Mouse (Mus musculus) erythroblast, embryonic 14.5 days (primary cell): ENCODE results near the gene Cryz.

Source experiments
- GATA1 ChIP-seq: IDR thresholded peaks from 2 replicates; pipeline ENCODE4 v1.6.1; 2012; ENCODE audit warnings: low read length, inconsistent platforms, mixed read lengths
- TAL1 ChIP-seq: IDR thresholded peaks from 3 replicates; pipeline ENCODE4 v1.6.1; 2012; ENCODE audit warnings: low read length, inconsistent platforms, mixed read lengths

GRCm38 (mm10) chr3:154602141-154602540, 5.6 kb downstream of the Cryz start:
- TF ChIP-seq TAL1 (no peak), GATA1 (no peak)
